Mouse (Mus musculus): ENCODE measurements at regions not wholly inside any gene's neighbourhood (a gene's known extent, or its start where the extent isn't known, plus 50 kb on each side); places are given as distances from the start of the nearest gene placed in this dataset.

DNA sequence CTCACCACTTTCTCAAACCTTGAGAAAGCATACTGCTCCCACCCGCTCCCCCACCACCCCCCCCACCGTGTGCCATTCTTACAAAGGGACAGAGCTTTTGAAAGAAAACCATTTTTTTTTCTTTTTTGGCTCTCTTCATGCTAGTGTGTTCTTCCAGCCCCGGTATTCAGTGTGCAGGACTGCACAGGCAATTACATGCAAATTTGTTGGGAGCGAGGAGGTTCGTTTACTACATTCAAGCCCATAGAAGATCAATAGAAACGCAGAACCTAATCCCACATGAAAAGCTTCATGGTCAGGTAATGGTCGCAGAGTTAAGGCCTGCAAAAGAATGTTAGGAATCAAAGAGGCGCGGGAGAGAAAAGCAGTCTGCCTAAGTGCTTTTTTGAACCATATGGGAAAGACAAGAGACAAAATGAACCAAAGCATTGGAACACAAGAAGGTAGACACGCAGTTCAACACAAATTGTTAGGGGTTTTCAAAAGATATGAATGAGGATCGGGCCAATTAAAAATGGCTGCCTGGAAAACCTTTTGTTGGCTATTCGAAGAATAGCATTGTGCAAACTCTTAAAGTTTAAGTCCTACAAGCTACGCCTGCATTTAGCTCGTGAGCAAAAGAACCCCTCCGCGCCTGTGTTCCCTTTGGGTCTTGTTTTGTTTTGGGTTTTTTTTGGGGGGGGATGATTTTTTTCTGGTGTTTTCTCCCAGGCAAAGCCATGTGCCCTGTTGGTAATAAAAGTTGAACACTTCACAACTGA, 166.6 kb upstream of the Id4 start:
- DNase-seq = no peak

DNA sequence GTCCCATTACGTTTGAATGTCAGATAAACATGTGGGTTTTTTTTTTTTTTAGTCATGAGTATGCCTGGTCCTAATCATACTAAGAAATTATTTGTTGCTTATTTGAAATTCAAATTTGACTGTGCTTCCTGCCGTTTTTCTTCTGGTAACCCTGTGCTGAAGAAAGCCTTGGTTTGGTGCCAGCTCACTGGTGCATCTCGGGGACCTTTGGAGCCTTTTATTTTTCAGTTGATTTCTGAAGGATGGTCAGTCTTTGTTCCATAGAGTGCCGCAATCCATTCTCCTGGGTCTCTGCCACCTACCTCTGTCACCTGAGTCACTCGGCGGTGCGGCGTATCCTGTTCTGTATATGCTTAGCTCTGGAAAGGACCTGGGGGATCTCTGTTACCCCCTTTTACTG, 158.9 kb upstream of the Id4 start:
- peak; percentile 85 to 86 for DNase-seq

DNA sequence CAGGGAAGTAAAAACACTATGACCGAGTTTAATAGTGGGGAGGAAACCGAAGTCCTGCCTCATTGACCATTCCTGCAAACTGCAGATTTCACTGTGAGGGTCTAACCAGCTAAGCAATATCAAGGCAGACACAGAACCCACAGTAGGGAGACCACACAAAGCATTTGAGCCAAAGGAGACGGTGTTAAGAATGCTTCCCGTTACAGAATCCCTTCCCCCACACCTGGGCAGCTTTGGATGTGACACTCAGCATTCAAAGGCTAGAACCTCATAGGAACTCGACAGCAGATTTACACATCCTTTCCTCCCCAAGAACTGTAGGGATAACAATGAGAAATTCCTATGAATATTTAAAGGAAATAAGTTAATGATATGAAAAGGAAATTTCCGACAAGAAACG, 158.5 kb upstream of the Id4 start:
- no peak for DNase-seq

DNA sequence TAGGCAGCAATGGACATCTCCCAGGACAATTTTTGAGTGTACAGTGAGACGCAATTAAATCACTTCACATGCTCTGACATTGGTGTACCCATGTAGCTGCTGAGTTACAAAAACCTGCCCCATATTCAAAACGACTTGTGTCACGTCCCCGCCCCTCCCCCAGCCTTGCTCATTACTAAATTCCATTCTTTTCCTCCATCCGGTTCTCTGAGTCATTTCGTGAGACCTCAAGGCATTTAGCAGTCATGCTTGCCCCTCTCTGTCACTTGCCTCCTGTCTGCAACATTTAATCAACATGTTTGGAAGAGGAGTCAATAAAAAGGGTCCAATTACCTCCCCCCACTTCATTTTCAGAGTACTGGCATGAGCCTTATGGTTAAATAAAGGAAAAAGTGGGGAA, 156.3 kb upstream of the Id4 start:
- DNase-seq = peak in 1 of 2 experiments; percentile 39

DNA sequence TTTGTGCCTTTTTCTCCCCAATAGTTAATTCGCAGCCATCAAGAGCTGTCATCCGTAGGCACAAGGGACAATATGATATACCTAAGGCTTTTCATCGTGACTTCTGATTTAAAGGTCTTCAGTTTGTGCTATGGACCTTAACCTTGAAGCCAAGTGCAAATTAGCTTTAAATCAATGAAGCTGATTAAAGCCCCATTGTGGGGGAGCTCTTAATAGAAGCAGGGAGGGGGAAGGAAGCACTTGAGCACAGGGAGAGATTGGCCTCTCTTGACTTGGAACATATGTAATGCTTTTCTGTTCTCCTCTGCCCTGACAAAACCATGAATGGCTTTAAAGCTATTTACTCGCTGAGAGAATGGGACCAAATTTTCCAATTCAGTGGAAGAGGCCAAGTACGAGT, 154.1 kb upstream of the Id4 start:
- DNase-seq = no peak

DNA sequence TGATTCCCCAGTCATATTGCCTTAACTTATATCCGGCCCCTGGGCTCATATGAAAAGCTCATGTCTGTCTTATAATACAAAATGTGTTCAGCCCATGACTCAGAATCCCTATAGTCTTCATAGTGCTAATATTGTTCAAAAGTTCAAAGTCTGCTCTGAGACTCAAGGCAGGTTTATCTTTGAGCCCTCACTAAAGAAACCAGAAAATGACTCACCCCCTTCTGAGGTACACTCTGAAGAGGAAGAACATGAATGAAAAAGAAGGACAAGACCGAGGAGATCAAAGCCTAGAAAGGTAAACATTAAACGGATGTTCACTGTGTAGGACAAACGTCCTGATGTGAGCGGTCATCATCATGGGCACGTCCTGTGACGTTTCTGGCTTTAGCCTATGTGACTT, 145.1 kb upstream of the Id4 start:
- no peak for DNase-seq

DNA sequence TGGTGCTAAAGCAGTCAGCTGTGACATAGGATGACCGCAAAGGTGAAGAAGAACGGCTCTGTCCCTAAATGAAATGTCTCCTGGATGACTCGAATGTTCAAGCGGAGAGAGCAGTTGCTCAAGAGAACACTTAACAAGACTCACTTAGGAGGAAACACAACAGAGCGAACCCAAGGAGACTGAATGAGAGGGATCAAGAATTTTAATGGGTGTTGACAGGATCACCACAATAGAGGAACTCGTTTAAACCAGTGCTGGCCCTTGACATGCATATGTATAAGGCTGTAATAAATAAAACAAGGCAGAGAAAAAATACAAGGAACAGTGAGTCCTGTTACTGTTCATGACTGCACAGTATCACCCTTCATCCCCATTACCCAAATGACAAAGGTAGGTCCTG, 134.4 kb upstream of the Id4 start:
- DNase-seq = peak in 1 of 2 experiments; percentile 53

DNA sequence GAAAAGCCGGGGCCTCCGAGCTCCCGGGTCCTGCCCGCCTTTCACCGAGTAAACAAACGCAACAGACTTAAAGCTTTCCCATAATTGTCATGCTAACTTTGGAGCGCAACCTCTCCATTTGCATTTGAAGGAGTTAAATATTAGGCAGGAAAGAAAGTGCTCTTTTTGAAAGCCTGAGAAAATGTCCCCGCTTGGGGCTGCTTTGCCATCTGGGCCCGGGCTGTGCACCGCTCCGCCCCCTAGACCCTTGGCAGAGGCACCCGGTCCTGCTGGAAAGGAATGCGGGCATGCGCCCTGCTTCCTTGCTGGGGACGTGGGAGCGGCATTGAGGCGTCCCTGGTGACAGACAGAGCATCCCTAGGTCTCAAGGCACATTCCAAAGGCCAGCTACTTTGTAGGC, 130.3 kb upstream of the Id4 start:
- peak; percentile 88 to 90 for DNase-seq

DNA sequence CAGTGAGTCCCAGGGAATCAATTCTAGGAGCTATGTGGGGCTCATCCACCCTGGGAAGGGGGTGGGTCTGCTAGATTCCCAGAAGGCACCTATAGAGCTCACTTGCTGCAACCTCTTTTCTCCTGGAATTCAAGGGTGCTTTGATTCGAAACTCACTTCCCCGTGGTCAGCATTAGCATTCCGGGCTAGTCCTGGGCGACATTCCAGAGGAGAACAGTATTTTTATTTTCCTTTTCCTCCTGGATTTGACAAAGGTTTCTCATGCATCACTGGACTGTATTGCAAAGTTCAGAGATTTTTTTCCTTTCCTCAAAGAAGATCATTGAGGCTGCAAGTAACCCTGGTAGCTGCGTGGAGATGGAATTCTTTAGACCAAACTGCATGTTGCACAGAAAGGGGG, 129.3 kb upstream of the Id4 start:
- DNase-seq = peak; percentile 30 to 35

DNA sequence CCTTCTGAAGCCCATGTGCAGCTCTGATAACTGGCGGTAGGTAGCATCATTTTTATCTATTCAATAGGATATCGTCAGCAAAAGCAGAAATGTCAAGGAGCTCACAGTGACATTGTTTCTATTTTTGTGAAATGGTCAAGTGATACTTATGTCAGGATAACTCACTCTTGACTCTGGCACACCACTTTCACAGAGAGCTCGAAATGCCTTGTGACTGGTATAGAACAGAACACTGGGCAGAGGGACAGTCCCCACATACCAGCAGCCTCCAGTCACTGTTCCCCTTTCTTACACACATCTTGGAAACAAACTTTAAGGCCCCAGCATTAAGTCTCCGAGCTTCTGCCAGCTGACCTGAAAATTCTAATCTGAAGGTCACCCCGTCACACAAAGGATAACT, 115.1 kb upstream of the Id4 start:
- no peak for DNase-seq

DNA sequence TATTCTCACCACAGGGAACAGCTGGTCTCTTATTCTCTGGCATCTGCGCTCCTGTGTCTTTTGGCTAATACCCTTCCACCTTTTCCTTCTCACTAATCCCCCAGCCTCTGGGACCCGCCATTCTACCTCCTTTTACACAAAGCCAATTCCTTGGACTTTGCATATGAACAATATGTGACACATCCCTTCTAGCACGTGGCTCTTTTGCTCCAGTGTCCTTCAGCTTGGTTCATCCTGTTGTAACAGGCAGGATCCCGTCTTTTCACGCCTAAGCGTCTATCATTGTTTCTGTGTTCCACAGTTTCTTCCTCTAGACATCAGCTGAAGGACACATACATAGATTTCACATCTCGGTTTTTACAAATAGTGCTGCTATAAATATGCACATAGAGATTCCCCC, 114.0 kb upstream of the Id4 start:
- DNase-seq = no peak

DNA sequence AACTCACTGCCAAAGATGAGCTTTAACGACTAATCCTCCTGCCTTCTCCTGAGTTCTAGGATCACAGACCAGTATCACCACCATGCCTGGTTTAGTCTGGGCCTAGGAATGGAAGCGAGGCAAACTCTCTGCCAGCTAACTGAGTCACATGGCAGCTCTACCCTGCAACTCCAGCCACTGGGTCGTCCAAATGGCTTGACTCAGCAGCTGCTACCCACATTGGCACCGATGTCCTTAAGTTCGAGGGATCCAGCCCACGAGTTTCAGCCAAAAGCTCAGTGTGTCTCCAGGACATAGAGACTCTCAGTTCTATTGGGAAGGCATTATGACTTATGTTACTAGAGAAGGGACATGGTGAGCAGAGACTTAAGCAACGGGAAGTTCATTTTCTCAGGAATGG, 107.8 kb upstream of the Id4 start:
- no peak for DNase-seq

DNA sequence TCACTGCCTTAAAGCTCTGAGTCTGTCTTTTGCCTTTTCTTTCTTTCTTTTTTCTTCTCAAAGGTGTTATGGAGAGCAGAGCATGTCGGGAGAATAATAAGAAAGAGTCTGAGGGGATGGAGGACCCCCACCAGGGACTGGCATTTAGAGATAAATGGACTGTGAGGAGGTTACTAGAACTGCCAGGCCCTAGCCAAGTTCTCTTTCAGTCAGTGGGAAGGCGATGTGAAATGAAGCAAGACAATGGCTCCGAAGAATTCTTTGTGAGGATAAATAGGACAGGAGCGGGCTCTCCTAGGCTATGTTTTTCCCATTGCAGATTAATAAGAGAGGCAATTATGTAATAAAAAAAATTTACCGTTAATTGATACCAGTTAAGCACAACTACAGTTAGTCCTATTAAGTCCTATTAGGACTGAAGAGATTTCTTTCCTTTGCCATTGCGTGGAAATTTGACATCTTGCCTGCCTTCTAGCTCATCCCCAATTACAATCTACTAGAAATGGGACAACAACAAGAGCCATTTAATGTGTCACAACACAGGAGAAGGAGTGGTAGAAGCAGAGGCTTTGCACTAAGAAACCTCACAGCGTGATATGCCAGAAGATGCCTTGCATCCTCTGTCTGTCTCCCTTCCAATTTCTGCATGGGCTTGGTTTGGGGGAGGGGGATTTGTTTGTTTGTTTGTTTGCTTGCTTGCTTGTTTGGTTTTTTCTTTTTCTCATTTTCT, 107.2 kb upstream of the Id4 start:
- DNase-seq = no peak

DNA sequence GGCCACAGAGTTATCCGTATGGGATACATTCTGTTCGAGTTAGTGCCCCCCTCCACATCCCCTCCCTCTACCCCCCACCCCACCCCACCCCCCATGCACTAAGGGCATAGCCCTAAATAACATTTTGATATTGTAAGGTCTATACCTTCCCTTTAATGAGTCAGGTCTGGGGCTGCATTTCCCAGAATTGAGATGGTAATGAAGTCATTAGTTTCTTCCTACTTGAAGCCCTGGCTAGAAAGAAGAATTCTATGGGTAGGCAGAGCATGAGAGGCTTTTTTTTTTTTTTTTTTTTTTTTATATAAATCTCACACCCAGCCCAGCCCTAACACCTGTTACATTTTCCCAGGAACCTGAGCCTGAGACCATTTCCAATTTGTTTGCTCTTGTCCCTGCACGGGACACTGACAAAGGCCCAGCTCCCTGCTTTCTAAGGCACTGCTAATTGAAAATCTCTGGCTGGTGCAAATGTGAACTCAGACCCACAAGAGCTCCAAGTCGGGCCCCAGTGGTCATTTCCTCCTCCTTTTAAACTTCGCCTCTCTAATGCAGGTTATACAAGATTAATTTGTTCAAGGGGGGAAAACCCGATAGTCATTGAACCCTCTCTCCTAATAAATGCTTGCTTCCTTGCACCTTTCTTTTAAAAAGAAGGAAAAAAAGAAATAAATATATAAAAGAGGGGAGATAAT, 106.5 kb upstream of the Id4 start:
- no peak for DNase-seq

DNA sequence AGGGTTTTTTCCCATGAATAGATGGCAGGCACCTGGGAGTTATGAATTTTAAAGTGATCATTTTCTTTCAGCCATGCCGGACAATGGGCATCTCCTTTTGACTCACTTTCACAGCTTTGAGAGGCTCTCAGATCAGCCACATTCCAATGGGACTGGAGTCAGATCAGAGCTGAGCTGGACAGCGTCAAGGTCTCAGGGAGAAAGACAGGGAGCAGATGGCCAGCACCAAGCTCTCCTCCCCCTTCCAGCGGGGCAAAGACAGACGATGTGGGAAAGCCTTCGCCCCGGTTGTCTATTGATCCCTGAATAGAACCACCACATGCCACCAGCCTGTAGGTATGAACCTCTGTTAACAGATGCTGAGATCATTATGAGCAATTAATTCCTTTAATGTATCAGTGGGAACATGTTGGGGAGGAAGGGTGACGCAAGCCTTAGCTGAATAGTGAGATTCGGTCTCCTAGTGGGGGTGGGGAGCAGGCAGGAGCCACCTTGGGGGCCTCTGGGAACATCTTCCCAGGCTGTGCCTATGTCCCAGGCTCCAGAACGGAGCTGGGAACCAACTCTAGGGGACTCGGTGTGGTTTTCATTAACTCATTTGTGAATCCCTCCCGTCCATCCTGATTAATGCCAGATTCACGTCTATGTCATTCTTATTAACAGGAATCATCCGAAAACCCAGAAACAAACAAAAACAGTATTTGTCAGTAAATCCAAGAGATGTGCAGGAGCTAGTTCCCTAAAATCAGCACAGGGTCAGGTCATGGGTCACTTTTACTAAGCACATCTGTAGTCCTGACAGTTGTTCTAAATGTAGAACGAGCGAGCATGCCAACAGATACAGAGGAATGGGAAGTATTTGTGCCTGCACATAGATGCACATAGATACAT, 101.8 kb upstream of the Id4 start:
- DNase-seq = no peak

DNA sequence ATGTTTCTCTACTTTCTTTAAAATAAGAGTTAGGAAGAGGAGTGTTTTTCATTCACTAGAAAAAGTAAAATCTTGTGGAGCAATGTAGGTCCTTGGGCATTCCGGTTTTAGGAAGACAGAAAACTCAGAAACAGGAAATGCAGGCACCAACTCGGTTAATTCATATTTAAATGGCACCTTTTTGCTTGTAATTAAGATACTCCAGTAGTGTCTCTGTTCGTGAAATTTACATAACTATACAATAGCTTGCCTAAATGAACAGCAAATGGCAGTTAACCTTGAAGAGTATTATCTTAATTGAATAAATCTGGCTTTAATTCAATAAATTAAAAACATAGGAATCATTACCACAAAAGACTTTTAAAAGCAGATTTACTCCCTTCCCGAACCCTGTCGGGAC, 100.9 kb upstream of the Id4 start:
- DNase-seq = no peak

DNA sequence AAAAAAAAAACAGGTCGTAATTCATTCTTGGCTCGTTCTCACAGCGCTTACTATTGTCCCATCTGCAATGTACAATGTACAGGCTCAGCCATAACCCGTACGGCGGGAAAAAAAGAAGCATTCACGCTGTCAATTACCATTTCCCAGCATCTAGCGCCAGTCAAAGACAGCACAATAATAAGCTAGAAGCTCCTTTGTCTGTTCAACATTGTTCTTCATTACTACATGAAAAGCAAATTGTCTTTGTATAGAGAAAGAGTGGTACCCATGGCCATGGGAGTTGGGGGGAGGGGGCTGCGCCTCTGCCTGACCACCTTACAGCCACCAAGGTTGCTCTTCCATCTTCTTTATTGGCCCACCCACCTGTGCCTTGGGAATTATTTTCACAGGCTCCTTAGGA, 99.7 kb upstream of the Id4 start:
- DNase-seq = no peak

DNA sequence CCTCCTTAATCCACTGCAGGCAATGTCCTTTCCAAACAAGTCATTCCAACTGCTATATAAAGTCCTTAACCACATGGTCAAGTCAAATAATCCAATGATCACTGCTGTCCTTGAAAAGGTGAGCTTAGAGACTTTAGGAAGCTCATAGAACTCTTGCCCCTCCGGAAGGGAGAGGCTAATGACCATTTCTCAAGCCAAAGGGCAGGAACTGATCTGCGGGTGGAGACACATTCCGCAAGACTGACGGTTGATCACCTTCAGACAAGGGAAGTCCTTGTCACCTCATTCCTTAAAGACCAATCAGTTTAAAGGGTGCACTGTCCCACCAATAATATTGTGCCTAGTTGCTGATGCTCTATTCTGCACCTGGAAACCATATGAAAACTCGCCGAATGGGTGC, 96.4 kb upstream of the Id4 start:
- DNase-seq = no peak

DNA sequence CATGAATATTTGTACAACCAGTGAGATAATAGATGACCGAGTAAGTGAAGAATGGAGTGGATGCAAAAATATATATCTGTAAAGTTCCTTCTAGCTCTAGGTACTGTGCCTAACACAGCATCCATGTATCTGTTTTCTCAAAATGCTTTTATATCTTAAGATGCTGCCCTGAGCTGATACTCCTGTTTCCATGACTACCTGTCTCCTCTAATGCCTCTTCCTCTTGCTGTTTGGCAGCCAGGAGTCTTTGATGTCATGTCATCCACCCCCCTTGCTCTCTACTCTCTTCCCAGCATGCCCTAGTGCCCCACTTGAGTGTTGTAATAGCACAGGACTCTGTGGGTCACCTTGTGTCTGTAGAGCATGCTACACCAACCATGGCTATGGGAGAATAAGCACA, 95.2 kb upstream of the Id4 start:
- DNase-seq = no peak

DNA sequence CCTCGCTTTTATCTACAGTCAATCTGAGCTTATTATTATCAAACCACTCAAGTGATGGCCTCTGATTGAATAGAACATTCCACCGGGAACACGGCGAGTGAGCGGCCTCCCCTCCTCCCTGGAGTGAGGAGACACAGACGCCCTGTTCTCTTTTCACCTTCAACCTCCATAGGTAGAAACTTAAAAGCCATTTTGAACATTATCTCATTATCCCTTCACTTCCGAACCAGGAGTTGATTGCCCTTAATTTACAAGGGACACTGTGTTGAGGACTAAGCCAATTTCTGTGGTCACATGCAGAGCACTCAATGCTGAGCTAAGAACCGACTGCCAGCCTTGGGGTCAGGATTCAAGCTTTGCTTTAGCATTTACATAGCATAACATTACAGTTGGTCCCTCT, 93.1 kb upstream of the Id4 start:
- no peak for DNase-seq

DNA sequence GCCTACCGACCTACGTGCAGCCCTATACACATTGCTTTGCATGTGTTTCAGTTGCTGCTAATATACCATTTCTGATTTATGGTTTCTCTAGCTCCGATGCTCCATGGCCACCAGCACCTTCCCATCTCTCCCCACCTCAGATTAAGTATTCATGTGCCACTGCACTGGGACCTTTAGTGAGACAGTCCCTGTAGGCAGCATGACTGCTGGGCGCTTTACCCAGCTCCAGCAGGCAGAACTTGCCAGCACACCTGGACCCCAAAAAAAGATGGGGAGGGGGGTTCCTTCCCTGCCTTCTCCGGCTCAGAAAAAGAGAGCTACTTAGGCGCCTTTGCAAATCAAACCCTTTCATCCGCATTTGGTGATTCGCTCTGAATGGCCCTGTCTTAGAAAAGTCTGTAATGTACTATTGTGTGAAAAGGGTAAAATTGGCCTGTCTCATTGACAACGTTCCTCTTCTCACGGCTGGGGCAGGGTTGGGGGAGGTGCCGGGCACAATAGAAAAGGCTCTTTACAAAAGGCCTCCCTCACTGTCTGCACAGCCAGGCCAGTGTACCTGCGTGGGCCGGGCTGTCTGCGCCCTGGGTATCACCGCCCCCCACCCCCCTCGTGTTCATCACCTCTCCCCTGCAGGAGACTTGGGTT, 89.6 kb upstream of the Id4 start:
- no peak for DNase-seq

DNA sequence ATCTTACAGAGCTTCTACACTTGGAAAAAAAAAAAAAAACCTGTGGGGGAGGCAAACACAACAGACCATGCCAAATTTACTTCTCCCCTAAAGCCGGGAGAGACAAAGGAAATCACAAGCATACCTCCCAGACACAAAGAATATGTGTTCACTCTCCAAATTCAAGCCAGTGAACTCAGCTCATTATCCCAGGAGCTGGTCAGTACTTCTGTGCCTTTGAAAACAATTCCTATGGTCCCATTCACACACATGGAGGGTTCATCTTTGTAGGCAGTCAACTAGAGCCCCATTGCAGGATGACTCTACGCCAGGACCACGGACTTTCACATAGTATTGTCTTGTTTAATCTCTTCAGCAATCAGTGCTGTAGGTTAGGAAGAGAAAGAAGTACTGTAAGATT, 89.0 kb upstream of the Id4 start:
- no peak for DNase-seq

DNA sequence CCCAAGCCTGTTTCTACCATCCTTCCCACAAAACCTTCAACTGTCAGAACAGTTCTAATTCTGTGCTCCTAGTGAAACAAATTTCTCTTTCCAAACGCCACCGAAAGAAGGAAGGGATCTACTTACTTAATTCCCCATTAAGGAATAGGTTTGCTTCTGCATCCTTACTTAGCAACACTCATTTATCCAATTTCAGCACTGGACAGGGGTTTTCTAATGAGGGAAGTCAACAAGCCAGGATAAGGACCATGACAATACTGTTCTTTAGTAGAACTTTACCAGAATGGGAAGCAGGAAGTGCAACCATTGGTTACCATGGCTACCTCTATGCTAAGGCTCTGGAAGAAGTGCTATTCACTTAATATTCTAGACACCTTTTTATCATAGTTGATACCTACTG, 68.6 kb upstream of the Id4 start:
- DNase-seq = no peak

Measured in kidney, postnatal 36 days (tissue).